Mouse (Mus musculus) ovary, postnatal 14 days (tissue): ENCODE data around the gene Opn1mw.
A peak's percentile ranks its signal among the peaks of the same experiment; 100 is the strongest.
"Not testable (repeated sequence)": the region's sequence is repeated elsewhere in the genome, so short reads cannot be mapped to it uniquely, and the experiment has no call there.

Source experiments
- DNase-seq: peaks from one replicate; pipeline ENCODE4 v3.0.0; 2022; ENCODE audit warnings: low spot score

Opn1mw gene

DNA sequence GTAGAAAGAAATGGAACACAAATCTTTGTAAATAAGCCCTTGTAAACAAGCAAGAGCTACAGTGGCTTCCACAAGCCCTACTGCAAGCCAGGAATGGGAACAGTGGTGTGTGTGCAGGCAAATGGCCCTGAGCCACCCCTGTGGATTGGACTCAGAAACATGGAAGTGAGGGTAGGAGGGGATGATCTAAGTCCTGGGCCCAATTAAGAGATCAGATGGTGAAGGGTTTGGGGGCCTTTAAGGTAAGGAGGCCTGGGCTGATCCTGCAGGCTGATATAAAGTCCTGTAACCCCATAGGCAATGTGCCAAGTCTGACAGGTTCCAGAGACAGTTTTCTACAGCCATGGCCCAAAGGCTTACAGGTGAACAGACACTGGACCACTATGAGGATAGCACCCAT lies at the start of gene Opn1mw:
Opn1mw (plus strand) TSS at position 301 of the 400 bp plus-strand sequence.
- no peak for DNase-seq

- DNase-seq: no peak
Observed at GRCm38 (mm10) chrX:74084276-74084837, 42.9 kb upstream of the Opn1mw start.

DNA sequence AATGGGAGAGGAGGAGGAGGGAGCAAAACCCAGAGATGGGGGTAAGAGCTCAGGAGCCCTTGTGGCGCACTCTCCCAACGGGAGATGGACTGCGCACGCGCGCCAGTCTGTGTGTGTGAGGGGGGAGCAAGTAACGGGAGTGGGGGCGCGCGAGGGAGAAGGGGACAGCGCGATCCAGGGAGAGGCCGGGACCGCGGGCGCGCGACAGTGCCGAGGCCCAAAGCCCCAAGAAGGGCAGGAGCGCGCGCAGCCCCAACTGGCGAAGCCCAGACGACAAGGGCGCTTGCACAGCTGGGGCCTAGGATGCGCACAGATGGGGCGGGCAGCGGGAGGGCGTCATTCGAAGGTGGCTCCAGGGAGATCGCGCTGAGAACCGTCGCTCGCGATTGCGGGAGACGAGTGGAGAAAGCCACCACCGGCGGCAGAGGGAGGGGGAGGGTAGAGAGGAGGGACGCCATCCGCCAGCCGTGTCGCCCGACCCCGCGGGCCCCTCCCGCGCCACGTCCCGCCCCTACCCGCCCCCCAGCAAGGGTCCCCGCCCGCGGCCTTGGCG lies 42.2 kb upstream of the Opn1mw start:
- DNase-seq: peak; percentile 37

- peak; percentile 88 for DNase-seq
Observed at GRCm38 (mm10) chrX:74085601-74086038, 41.6 kb upstream of the Opn1mw start.

- DNase-seq: no peak
Observed at GRCm38 (mm10) chrX:74095130-74095529, 32.1 kb upstream of the Opn1mw start.

DNA sequence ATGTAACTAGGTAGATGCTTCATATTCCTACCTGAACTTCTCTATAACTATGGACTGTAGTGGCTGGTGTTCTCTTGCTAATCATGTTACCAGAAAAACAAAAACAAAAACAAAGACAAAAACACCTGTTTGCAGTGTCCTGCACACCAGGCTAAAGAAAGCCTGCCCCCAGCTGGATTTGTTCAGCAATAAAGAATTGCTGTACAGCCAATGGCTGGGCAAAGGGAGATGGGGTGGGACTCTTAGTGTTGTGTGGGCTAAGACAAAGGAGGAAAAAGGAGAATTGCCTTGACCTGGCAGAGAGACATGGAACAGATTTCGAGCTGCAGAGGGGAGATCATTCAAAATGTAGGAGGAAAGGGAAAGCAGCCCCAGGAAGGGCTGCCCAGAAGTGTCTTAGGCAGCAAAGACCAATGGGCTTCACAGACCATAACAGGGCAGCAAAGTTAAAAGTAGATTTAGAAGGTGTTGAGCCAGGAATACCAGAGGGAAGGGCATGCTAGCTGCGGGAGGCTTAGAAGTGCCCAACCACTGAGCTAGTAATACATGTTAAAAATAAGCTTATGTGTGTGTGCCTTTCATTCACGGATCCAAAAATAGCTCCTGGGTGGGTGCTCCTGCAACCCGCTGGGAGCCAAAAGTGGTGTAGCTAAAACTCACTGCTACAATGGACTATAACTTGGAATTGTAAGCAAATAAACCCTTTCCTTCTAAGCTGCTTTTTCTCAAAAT lies 23.6 kb upstream of the Opn1mw start:
- DNase-seq: no peak

DNA sequence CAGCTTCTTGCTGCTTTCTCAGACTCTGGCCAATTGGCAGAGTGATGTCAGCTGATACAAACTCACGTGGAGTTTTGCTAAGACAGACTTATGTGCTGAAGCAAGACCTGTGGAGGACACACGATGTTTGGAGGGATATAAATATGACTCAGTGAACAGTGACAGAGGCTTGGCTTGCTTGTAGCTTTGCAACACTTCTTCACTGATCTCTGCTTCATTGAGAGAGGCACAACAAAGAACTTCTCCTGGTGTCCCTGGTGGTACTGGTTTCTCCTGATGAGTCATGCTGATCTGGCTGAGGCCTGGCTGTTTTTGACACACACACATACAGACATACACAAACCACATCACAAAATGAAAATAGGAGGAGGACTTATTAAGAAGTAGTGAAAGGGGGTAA lies 21.3 kb upstream of the Opn1mw start:
- no peak for DNase-seq

DNA sequence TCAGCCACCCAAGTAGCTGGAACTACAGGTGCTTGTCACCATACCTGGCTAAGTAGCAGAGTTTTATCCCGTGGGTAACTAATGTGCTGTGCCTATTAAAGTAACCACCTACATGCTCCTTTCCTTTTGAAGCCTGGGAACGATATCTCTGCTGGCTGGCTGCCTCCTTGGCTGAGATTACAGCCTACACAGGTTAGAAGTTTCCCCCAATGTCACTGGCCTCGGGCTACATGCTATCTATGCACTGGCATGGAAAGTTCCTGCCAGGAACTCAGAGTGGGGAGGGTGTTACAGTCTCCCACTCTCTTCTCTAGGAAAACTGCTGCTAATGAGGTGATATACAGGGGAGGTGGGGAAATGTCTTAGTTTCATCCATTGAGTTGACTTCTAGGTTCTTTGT lies 18.5 kb upstream of the Opn1mw start:
- DNase-seq: no peak

GRCm38 (mm10) chrX:74114036-74114435 lies 13.2 kb upstream of the Opn1mw start:
- DNase-seq: no peak

GRCm38 (mm10) chrX:74115511-74115910 lies 11.8 kb upstream of the Opn1mw start:
- peak; percentile 29 for DNase-seq

DNA sequence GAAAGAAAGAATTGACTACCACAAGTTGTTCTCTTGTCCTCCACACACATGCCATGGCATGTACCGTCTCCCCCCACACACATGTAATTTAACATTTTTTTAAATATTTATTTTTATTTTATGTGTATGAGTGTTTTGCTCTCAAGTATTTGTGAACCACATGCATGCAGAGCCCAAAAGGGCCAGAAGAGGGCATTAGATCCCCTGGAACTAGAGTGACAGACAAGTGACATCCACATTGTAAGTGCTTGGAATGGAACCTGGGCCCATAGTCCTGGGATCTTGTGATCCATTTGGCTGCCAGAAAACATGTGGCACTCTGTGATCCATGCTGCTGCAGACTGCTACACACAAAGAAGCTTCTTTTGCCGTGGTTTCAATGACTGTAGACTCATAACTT lies 2.3 kb upstream of the Opn1mw start:
- no peak for DNase-seq

- not testable (repeated sequence) for DNase-seq
Observed at GRCm38 (mm10) chrX:74135263-74135662, 8.0 kb downstream of the Opn1mw start, which contains the start of gene Mecp2. Mecp2 (minus strand) TSS chrX:74135363.

DNA sequence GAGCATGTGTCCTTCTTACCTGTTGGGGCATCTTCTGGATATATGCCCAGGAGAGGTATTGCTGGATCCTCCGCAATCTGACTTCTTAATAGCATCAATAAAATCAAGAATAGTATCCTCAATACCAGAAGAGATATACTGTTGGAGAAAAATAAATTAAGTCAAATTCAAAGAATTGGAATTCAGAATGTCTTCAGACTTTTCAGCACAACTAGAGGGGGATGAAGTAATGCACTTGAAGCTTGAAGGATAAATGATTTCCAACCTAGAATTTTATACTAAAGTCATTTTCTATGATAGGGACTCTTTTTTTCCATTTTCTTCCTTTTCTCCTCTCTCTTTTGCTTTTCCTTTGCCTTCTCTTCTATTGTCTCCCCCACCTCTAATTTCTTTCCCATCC lies 40.5 kb downstream of the Opn1mw start, which contains the start of gene Tex28:
Tex28 (minus strand) TSS at position 101 of the 400 bp plus-strand sequence.
- DNase-seq: no peak

GRCm38 (mm10) chrX:74176959-74177358 lies 49.7 kb downstream of the Opn1mw start, which contains the start of gene Tktl1:
Tktl1 (plus strand) TSS chrX:74177259.
- no peak for DNase-seq
